Mouse (Mus musculus): Measurements from ENCODE around the gene Zmynd11.

The Zmynd11 gene

DNA sequence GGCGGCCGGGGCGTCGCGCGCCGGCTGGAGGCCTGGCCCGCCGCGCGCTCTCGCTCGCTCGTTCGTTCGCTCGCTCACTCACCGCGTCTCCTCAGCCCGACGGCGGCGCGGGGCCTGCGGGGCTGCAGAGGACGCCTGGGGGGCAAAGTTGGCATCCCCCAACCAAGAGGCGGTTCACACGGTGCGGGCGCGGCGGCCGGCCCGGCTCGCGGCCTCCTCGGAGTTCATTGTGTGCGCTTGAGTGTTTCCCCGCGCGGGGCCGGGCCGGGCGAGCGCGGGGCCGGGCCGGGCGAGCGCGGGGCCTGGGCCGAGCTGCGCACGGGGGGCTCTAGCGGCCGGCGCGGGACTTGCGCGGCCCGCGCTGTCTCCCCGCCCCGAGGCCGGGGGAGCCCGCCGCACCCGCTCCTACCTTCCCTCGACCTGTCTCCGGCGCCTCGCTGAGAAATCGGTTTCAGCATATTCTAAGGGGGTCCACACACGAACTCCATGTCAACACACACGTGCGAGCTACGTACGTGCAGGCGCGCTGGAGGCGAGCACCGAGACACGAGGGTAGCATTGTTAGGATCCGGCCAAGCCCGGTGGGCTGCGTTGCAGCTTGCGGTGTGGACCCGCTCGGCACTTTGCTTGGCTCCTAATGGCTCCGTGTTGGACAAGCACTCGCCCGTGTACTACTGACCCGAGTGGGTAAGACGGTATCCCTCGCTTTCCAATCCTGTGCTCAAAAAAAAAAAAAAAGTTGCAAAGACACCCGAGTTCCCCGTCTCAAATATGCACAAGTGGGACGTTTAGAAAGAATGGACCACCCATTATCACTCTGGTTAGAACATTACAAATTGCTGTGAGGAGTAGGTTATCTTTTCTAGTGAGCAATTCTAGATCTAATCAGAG is at the start of gene Zmynd11:
Zmynd11 (minus strand) TSS at position 685 of the 891 bp plus-strand sequence.
- peak; percentile 97 for DNase-seq

DNA sequence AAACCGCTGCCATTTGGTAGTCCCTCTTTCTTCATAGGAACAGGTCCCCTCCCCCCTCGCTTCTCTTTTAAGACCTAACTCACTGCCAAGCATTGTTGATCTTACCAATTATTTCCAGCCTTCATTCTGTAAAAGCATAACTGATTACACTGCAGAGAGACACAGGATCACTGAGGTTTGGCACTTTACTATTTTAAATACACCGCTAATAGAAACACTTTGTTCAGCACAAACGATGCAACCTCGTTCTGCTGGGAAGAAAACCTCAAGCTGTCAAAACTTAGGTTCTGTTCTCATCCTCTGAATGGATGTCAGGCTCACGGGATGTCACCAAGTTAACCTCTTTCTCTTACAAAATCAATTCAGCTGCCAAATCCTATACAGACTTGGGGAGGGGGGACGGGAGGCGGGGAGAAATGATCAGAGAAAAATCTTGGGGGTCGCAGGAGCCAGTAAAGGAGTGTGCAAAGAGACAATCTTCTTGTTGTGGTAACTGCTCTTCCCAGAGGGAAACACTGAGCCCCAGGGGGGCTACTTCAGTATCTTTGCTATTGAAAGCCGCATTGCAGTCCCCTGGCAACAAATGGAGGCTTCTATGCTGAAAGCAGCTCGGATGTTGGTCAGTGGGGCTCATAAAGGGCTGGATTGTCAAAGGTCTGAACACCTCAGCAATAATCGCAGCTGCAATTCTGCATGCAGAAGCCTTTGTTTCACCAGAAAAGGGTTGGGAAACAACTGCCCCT is 30.9 kb upstream of the Zmynd11 start:
- no peak for DNase-seq

DNA sequence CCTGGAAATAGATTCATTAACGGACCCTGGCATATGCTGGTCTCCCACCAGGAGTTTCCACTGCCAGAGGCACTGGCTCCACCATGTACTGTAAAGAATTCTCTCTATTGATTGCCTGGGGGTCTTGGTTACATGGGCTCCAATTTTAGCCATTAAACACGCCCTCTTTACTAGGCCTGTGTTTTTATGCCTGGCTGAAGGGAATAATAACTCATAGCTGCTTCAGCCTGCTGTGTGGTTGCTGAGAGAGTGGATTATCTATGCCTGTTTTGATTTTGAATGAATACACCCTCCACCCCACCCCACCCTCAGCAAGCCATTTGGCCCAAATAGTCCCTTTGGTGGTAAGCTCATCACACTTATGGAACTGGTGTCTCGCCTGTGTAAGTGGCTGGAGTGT is 20.9 kb upstream of the Zmynd11 start:
- DNase-seq = no peak

DNA sequence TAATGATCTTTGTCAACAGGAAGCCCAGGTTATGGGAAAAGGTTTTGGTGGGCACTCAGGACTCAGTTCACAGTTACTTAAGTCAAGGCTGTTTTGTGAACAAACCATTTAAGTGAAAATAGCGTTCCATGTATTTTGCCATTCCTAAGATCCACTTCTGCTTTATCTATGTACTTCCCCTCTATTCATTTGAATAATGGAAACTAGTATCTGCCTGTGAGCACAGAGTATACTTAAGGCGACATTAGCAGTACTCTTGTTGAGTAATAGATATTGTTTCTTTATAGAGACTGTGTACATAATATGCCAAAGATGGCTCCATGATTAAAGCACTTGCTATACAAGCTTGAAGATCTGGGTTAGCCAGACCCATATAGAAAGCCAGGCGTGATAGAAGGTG is 18.6 kb upstream of the Zmynd11 start:
- DNase-seq = no peak

DNA sequence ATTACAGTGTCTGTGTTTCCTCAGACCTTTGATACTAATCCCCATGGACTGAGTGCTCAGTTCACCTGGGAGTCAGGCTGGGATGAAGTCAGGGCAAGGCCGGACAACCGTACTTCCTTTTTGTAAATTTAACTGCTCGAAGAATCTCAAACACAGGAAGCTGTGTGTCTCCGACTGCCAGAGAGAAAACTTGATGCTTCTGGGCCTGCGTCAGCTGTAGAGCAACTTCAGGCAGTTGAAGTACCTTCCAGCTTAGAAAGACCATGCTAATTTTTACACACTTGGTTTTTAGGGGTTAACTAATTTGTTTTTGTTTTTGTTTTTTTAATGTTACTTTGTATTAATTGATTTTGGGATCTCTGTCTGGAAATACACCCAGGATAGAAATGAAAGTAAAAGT is 10.8 kb upstream of the Zmynd11 start:
- peak; percentile 93 for DNase-seq

DNA sequence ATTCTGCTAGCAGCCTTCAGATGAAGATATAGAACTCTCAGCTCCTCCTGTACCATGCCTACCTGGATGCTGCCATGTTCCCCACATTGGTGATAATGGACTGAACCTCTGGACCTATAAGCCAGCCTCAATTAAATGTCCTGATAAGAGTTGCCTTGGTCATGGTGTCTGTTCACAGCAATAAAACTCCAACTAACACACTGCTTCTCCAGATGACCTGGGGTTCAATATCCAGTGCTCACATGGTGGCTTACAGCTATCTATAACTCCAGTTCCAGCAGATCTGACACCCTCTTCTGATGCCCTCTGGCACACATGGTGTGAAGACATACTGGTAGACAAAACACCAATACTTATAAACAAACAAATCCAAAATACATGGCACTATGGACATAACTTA is 8.9 kb upstream of the Zmynd11 start:
- DNase-seq = no peak

DNA sequence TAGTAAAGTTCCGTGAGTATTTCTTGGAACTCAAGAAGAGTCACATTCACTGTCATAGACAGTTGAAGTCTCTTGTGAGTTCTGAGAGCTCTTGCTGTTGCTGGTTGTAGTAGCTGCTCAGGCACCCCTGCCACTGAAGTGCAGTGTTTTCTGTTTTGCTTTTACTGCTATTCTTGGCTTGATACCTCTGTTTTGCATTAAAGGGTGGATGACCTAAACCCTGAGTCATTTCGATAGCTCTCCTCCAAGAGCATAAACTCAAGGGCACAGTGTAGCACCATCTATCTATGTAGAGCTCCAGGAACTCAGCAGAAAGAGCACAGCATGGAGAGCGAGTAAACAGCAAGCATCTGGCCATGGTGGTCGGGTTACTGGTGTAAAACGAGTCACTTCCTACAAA is 2.1 kb upstream of the Zmynd11 start:
- DNase-seq = no peak

DNA sequence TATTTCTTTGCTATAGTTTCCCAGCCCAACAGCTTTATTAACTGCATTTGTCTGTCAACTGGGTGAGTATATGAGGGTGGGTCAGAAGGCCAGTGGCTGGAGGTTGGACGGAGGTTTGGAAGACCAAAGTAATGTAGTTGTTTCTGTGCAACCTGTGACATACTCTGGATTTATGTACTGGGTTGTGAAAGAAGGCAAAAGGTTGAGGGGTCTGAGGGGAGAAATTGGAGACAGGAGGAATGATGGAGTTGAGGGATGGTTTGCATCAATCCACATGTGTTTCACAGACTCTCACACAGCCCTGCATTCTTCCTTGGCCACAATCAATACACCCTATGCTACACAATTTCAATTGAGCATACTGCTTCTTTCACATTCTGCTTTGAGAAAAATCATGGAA is 1.4 kb upstream of the Zmynd11 start:
- DNase-seq = no peak

DNA sequence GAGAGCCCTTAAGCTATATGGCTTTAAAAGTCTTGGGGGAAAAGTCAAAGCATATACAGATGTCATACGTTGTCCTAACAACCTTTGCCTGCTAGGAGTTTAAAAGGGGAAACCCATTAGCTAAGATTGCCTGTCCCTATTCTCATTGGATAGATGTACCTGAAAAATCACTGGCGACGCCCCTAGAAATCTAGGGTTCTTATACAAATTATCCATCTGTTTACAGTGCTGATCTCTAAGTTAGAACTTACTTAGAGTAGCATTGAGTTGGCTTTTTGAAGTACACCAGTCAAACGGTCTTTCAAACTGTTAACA is 364 bp upstream of the Zmynd11 start:
- no peak for DNase-seq

DNA sequence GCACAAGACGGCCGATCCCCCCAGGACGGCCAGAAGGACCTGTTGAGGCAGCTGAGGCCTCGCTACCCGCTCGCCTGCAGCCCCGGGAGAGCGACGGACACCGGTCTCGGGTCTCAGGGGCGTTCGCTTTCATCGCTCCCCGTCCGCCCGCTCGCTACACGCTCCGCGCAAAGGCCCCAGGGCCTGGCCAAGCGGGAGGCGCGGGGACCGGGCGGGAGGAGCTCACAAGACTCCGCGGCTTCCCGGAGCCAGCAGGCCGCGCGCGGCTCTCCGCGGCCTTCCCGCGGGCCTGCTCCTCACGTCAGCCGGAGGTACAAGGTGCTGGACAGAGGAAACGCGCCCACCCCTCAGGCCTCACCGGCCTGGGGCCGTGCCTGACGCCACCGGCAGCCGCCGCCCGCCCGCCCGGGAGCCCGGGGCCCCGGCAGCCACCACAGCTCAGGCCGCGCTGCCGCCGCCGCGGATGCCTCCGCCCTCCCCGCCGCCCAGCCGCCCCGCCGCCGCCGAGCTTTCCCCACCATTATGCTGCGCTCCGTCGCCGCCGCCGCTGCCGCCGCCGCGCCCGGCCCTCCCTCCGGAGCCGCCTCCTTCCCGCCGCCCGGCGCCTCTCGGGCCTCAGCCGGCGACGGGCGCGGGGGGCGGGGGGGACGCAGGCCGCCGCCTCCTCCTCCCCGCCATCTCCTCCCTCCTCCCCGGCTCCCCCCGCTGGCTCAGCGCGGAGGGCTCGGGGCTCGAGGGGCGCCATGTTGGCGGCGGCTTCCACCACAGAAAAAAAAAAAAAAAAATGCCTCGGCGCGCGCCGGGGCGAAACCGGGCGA is 1.1 kb downstream of the Zmynd11 start:
- DNase-seq = peak; percentile 98

DNA sequence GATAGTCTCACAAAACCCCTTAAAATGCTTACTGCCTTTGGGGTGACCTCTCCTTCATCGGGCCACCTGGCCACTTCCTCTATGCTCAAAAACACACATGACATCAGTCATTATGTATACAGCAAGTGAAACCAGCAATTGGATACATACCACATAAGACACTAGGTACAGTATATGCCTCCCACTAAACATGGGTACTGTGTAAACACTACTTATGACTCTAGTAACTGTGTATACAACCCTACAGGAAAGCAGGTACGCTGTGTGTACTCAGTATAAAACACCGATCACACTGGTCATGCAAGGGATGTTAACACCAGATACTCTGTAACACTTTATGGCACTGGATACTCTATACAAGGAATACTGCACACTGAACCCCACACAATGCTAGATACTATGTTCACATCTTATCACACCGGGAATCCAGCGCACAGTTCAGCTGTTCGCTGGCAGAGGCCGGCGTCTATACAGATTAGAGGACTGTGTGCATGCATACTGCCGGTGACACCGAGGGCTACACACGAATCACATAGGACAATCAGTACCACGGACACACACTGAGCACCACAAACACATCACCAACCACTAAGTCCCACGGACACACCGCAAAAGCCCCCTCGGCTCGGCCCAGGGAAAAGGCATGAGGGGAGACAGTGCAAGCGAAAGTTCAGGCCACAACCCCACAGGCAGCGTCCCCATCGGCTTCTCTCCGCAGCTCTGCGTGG is 1.9 kb downstream of the Zmynd11 start:
- DNase-seq = peak; percentile 86

DNA sequence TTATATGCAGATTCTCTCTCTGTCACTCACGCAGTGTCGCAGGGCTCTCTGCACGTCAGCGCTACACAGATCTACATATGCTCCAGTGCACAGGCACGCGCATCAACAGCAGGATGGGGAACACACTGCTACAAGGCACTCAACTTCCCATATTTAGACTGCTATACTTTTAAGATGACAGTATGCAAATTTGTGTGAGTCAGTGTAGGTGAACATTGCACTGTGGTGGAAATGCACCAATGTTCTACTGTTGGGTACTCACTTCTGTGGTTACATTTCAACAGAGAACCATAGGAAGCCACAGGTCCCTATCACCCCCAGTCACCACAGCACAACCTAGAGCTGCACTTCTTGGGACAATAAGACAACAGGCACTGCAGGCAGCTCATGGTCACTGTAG is 5.1 kb downstream of the Zmynd11 start:
- DNase-seq = no peak

DNA sequence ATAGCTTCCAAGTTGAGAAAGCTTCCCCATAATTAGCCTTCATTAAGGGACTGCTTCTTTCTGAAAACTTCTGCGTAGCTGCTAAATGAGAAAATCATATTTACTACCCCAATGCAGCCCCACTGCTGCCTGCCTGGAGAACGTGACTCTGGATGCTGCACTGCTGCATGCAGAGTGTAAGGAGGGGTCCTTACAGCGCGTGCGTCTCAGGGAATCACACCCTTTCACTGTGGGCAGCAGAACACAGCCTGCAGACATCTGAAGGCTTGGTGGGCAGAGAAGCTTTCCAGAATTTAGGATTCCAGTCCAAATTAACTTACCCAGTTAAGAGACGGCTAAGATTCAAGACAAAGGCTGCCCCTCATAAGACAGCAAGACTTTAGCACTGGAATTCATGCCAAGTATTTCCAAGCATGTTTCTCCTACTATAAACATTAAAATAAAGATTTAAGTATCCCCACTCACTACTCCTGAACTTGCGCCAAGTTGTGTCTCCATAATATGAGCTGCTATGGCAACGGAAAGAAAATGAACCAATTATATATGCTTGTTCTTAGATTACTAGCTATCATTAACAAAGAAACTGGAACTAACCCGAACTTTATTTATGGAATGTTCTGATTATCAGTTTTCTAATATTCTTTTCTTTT is 7.2 kb downstream of the Zmynd11 start:
- DNase-seq = no peak

DNA sequence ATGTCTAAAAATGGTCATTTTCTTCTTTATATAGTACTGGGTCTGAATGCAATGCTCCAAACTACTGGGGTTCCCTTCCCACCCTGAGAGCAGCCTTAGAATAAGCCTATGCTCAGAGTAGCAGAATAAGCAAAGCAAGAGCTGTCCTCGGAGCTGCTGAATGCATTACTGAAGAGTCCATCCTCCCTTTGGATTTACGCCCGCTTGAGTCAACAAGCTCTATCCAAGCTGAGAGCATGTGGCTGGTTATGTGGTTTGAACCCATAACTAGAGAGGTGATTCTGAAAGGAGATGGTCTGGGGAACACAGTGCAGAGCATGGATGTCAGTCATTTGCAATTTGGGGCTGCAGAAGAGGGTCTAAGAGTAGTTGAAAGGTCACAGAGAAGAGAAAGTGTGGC is 11.4 kb downstream of the Zmynd11 start:
- no peak for DNase-seq

DNA sequence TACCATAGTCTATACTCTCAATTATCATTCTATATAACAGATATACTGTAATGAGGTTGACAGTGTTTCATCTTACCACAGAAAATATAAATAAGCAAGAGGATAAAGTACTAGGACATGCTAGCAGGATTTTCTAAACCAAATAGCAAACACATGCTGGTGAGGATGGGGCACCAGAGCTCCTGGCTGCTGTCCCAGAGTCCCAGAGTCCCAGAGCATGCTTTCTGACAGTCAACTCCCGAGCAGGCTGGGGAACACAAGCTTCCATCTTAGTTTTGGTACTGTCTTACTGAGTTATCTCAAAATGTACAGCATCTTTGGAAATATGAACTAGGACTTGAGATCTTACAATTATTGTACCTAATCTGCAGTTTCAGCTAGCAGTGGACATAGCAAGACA is 14.8 kb downstream of the Zmynd11 start:
- peak; percentile 92 for DNase-seq

DNA sequence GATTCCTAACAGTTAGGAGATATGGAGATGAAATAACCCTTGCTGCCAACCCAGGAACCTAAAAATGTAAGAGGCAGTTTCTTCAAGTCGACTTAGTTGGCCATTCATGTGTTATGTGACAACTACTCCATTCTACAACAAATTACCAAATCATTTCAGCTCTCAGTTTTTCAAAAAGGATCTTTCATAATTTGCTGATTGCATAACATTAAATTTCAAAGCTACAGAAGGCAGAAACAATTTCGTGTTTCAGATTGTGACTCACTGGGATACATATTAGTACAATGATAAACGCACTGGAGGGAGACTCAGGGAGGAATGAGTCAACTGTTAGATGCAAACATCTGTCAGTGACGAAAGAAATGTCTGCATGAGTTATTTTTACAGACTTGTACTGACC is 15.3 kb downstream of the Zmynd11 start:
- no peak for DNase-seq

DNA sequence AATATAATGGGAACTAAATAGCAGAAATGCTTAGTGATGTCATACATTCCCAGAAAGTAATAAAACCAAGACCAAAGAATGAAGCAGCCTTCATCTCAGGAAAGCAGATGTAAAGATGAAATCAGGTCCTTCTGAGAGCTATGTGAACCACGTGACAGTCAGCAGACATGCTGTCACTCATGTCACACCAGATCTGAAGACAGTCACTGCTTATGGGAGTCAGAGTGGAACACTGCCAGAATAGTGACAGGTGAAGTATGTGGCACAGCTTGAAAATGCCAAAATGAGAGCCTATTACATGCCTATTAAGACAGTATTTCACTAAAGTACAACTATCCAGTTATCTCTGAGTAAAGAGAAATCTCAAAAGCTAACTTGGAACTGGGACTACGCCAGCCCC is 26.9 kb downstream of the Zmynd11 start:
- DNase-seq = no peak

DNA sequence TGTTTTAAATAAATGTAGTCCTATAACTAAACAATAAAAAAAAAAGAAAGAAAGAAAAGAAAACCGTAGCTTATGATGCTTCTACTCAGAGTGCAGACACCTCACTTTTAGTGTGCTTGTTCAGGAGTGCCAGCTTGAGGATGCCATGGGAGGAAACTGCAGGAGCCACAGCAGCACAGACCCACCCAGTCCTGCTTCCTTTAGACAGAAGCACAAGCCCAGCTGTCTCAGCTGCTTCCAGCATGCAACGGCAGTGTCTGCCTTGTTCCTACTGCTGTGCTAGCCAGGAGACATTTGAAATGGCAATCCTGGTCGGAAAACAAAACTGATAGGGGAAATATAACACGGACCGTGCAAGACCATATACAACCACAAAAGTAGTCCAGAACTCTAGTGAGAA is 28.1 kb downstream of the Zmynd11 start:
- peak; percentile 91 for DNase-seq

DNA sequence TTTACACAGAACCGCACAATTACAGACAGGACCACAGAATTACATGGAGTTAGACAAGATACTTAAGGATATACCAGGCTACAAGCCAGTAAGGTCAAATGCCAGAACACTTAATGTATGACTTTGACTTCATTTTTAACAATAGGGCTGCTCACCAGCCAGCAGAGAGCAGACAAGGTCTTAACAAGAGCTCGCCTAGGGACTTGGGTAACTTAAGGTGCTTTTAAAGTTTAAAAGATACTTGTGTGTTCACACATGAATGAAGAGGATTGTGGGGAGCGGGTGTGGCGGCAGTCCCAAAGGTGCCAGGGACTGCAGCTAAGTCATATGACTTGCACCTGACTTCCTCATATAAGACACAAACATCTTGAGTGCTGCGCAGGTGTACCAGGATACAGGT is 32.9 kb downstream of the Zmynd11 start:
- DNase-seq = peak; percentile 17

DNA sequence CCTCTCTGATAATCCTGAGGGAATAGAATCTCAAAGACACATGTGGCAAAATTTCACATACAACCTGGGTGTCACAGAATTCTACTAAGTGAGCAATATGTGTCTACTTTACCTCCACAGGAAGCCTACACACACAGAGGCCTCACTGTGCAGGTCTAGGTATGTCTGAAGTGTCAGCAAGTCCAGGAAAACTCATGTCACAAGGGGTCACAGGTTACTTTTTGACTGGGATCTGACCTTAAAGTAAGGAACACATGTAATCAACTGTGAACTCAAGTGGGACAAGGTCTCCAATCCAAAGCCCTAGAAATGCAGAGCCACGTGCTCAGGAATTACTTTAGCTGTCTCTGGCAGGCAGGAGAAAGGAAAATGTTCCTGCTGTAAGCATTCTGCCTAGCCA is 36.1 kb downstream of the Zmynd11 start:
- no peak for DNase-seq

DNA sequence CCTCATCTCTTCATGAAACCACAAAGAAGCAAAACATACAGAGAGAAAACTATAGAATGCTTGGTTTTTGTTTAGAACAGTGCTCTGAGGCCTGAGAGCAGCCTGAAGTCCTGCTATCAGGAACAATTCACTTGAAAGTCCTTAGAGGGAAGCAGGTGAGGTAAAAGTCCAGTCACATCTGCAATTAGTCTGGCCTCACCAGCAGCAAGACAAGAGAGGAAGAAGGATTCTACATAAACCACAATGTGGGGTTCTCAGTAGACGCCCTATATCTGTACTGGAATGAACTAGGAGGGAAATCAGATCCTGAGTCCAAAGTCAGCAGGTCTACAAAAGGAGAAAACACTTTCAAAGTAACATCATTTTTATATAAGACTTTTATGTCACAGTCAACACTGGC is 49.9 kb downstream of the Zmynd11 start:
- peak; percentile 31 for DNase-seq

DNA sequence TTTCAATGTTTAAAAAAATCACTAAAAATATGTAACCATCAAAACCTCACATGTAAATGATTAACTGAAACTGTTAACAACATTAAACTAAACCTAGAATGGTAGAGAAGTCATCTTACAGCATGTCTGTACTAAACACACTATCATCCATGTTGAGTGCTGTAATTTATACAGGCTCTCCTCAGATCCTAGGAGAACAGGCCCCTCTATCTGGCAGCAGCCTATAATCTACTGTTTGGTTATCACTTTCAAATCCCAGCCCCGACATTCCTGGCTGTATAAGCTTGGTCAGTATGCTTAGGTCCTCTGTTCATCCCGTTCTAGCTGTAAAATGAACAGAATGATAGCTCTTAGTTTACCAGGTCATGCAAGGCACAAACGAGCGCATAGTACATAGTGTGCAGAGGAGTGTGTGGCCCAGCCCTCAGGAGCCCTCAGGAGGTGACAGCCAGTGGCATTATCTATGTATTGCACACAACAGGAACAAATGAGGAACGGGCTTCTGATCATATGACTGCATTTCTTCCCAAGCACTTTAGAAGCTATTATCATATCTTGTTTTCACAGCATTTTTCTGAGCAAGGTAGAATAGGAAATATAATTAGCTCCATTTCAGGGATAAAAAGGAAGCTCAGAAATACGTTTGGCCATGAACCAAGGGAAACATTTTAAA is 51.5 kb downstream of the Zmynd11 start:
- DNase-seq = peak; percentile 80
